Mouse (Mus musculus): ENCODE measurements around the gene Wrb.

DNA sequence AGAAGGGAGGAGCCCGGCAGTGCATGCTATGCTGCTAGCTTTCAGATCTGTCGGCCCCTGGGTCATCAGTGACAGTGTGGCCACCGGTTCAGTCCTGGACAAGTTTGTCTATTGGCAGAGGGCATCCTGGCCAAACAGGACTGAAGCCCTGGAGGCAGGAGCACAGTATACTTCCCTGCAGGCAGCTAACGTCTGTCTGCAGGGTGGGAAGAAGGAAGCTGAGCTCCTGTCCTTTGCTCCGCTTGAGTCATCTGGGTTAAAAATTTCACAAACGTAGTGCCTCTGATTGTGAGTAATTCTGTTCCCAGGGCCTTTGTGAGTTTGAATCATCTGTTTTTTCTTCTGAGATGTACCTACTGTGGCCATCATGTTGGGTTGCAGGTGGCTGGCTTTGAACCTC is 3.6 kb downstream of the Wrb start:
- TF ChIP-seq CTCF (conservative IDR thresholded peaks at IDR 0.05; ENCODE audit: low read length) = no peak
- no peak for TF ChIP-seq POU5F1 (IDR thresholded peaks at IDR 0.05; ENCODE audit: borderline replicate concordance, low read length)

Data from E14TG2a.4 (cell line).